Mouse (Mus musculus) CD4-positive, CD25-positive, alpha-beta regulatory T cell, adult 2 months (primary cell): Measurements from ENCODE around the gene Olfr1056.
"Not testable (repeated sequence)": the region's sequence is repeated elsewhere in the genome, so short reads cannot be mapped to it uniquely, and the experiment has no call there.

Experiments used
- DNase-seq: peaks from one replicate; pipeline ENCODE4 v3.0.0-alpha.2; 2012; ENCODE audit warnings: low read depth, low spot score

The Olfr1056 gene

DNA sequence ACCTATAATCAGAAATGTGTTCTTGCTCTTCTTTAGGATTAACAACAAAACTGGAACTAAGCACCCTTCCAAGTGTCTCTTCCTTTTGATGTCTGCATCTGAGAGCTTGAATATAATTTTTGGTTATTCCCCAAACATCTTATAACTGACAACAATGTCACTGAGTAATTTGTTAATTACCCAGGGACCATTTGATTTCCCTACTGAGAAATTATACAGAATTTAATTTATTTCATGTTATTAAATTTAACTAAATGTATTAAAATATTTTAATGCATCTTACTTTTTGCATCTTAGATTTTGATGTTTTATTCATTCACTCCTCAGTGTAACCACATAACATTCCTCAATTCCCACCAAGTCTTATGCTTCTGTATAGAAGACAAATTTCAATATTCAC is at the start of gene Olfr1056:
TSS of gene Olfr1056 (minus strand) at position 101 of the 400 bp plus-strand sequence.
- DNase-seq: no peak

DNA sequence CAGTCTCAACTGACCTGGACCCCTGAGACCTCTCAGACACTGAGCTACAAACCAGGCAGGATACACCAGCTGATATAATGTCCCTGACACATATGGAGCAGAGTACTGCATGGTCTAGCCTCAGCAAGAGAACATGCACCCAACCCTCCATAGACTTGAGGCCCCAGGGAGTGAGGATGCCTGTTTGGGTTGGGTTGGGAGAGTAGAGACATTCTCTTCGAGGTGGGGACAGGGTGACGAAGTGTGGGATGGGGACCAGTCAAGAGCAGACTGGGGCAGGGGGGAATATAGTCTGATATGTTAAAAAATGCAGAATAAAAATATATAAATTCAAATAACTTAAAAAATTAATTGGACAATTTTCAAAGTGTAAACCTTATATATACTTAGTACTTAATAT is 32.8 kb upstream of the Olfr1056 start:
- no peak for DNase-seq

DNA sequence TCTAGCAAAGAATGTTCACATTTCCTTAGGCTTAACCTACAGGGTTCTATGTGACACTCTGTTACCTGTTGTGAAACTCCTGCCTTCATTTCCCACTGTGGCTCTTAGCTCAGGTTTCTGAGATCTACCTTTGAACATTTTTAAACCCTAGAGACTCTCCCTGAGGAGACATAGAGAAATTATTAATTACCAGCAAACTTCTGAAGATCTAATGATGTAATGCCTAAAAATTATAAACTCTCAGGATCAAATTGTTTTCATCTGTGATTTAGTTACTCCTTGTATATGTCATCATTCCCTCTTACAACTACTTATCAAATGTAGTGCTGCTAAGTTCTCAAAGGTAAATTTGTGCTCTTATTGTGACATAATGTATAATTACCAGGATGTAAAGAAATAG is 26.2 kb upstream of the Olfr1056 start, which contains the start of gene Olfr1058:
TSS of gene Olfr1058 (minus strand) at position 101 of the 400 bp plus-strand sequence.
- not testable (repeated sequence) for DNase-seq

DNA sequence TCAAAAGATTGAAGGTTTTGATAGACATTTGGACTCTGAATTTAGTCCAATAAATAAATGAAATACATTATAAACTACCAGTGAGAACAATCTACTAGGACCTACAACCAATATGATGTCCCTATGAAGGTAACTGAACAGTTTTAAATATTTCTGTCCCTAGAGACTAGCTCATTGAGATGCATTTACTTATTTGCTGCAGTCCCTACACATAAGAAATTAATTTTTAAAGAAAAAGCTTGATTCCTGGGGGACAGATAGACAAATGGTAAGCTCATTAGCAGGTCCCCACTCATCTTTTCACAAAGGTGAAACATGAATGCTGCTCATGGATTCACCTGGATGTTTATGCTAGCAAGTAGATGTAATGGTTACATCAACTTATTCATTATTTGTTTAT is 16.0 kb upstream of the Olfr1056 start, which contains the start of gene Olfr1057:
TSS of gene Olfr1057 (minus strand) at position 101 of the 400 bp plus-strand sequence.
- no peak for DNase-seq

DNA sequence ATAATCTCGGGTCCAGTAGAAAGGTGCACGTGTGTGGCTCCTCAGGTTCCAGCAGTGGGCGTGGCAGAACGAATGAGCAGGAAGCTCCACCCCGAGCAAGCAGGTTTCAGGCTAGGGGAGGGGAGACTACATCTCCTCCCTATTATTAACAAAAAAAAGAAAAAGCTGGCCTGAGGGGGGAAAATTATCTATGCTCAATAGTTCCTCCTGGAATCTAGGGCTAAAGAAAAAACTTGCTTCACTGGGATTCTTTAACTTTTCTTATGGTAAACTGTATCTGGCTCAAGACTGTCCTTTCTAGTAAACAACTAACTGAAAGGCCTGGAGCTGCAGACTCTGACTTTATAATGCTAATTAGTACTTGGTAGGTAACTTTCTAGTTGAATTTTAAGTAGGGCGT is 4.1 kb upstream of the Olfr1056 start:
- not testable (repeated sequence) for DNase-seq

DNA sequence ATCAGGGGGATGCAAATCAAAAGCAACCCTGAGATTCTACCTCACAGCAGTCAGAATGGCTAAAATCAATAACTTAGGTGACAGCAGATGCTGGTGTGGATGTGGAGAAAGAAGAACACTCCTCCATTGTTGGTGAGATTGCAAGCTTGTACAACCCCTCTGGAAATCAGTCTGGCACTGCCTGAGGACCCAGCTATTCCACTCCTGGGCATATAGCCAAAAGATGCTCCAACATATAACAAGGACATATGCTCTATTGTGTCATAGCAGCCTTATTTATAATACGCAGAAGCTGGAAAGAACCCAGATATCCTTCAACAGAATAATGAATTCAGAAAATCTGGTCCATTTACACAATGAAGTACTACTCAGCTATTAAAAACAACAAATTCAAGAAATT is 10.5 kb downstream of the Olfr1056 start:
- not testable (repeated sequence) for DNase-seq

DNA sequence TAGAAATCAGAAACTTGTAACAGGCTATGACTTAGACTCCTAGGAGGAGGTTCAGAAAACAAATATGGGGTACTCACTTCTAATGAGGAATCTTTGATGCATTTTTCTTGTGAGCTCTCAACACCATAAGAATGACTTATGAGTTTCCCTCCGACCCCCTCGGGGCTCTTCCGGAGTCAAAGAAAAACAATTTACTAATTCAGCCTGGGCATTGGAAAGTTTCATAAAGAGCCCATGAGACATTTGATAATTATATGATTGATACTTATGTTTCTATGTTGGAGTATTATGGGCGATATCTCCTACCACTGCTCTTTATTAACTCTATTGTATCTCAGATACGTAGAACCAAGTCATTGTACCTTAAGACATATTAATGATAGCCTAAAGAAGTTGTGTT is 12.1 kb downstream of the Olfr1056 start, which contains the start of gene Olfr1055:
TSS of gene Olfr1055 (minus strand) at position 101 of the 400 bp plus-strand sequence.
- no peak for DNase-seq

DNA sequence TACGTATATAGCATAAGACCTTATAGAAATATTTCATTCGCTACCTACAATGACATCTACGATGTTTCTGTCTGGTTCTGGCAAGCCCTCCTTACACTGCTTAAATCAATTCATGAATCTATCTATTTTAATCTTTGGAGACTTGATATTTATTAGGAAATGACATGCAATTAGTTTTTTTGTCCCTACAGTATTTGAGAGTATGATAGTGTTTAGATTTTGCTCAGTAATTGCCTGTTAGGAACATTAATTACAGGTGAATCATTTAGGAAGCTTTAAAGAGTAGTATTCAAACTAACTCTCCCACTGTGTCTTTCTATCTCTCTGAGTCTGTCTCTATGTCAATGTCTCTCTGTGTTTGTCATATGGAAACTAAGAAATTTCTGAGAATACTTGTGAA is 26.9 kb downstream of the Olfr1056 start, which contains the start of gene Olfr1054:
TSS of gene Olfr1054 (minus strand) at position 101 of the 400 bp plus-strand sequence.
- DNase-seq: no peak

DNA sequence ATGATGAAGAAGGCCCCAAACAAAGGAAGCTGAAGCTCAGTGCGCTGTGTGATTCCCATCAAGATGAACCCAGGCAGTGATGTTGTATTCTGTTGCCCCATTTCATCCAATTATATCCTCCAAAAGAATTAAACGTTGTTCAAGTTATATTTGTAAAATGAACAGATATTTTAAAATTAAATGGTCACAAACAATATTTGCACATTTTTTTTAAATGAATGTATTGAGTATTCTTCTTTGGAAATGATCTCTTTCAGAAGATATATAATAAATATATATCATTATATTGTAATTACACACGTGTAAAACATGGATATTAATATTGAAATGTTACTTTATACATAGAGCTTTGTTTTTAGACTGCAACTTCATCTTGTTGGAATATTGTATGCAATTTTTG is 47.1 kb downstream of the Olfr1056 start, which contains the start of gene Olfr1053:
TSS of gene Olfr1053 (minus strand) at position 101 of the 400 bp plus-strand sequence.
- DNase-seq: no peak
